Mouse (Mus musculus) left cerebral cortex, postnatal 25 days (tissue): Measurements from ENCODE around the gene 4930524J08Rik. TPM values are rescaled to one million over a fixed set of nuclear protein-coding genes. Genes with fewer than 3 reads are reported as not detected.

ENCODE experiments used
- DNase-seq, 2 experiments: peaks; one replicate each; pipeline ENCODE4 v3.0.0; 2022; ENCODE audit warnings: low spot score in 2 of 2, mixed read lengths in 1 of 2
- intact Hi-C: fragments of 180-260 bp; cut with DNase I; formaldehyde crosslinking; loops from one replicate; pipeline ENCODE4 v1.15.1; 2025
- total RNA-seq, 2 experiments: library from RNA; stranded (reverse); gene quantifications; 2 replicates each; pipeline ENCODE4 v1.2.3; 2021

Gene 4930524J08Rik
- total RNA-seq, 2 experiments from 2014 or later: 1.5 to 1.6 TPM

- no peak for DNase-seq
- intact Hi-C loops: no loop called here
Observed at GRCm38 (mm10) chr5:100000048-100000447, 21.2 kb downstream of the 4930524J08Rik start.

- intact Hi-C loops: no loop called here
Observed at GRCm38 (mm10) chr5:100000500-100000899, 21.6 kb downstream of the 4930524J08Rik start.

GRCm38 (mm10) chr5:100003895-100004294 lies 25.0 kb downstream of the 4930524J08Rik start:
- intact Hi-C loops: no loop called here

More at GRCm38 (mm10) chr5:100000500-100000899, 21.6 kb downstream of the 4930524J08Rik start:
- DNase-seq: no peak

GRCm38 (mm10) chr5:100005431-100005830 lies 26.6 kb downstream of the 4930524J08Rik start:
- intact Hi-C loops: no loop called here
- DNase-seq: no peak

More at GRCm38 (mm10) chr5:100003895-100004294, 25.0 kb downstream of the 4930524J08Rik start:
- no peak for DNase-seq

- no peak for DNase-seq
- intact Hi-C loops: no loop called here
Observed at GRCm38 (mm10) chr5:100005896-100006295, 27.0 kb downstream of the 4930524J08Rik start.

- DNase-seq: no peak
- intact Hi-C loops: no loop called here
Observed at GRCm38 (mm10) chr5:100006324-100007039, 27.6 kb downstream of the 4930524J08Rik start.

GRCm38 (mm10) chr5:100007040-100007375 lies 28.1 kb downstream of the 4930524J08Rik start:
- intact Hi-C loops: no loop called here
- DNase-seq: no peak

- no peak for DNase-seq
- intact Hi-C loops: no loop called here
Observed at GRCm38 (mm10) chr5:100008485-100008884, 29.6 kb downstream of the 4930524J08Rik start.

GRCm38 (mm10) chr5:100012599-100012998 lies 33.7 kb downstream of the 4930524J08Rik start:
- intact Hi-C loops: no loop called here
- no peak for DNase-seq

GRCm38 (mm10) chr5:100020089-100020488 lies 41.2 kb downstream of the 4930524J08Rik start:
- DNase-seq: no peak
- intact Hi-C loops: no loop called here

- intact Hi-C loops: no loop called here
- no peak for DNase-seq
Observed at GRCm38 (mm10) chr5:100024403-100024802, 45.5 kb downstream of the 4930524J08Rik start.

- no peak for DNase-seq
- intact Hi-C loops: no loop called here
Observed at GRCm38 (mm10) chr5:100024868-100025267, 46.0 kb downstream of the 4930524J08Rik start.

Other genes with a start within 250 kb of the 4930524J08Rik start
- gene Rasgef1b, start 250.0 kb upstream of the 4930524J08Rik start, total RNA-seq: 10 to 100 TPM; 73.1 to 92.6 TPM
- under 1 TPM; 0.78 to 0.89 TPM for gene Vamp9, start 72.8 kb upstream of the 4930524J08Rik start, total RNA-seq
- gene Hnrnpd, start 123 bp upstream of the 4930524J08Rik start, total RNA-seq: 100 to 1,000 TPM; 182 to 185 TPM
- gene Hnrnpdl, start 60.6 kb downstream of the 4930524J08Rik start, total RNA-seq: 100 to 1,000 TPM; 145 to 156 TPM
- gene Enoph1, start 60.9 kb downstream of the 4930524J08Rik start, total RNA-seq: 10 to 100 TPM; 50.3 to 57.4 TPM
- gene Tmem150c, start 180.7 kb downstream of the 4930524J08Rik start, total RNA-seq: 10 to 100 TPM; 42.4 to 44.5 TPM